Mouse (Mus musculus) heart, postnatal 0 days (tissue): ENCODE results near the gene Mycbp2. TPM values are rescaled to one million over a fixed set of nuclear protein-coding genes. Genes with fewer than 3 reads are reported as not detected.

Source experiments
- ATAC-seq: fragments of 200-750 bp; cut with Nextera tagmentation; 2 replicates; pipeline ENCODE4 v1.8.0; 2017; ENCODE audit warnings: low read depth, moderate number of reproducible peaks, moderate library complexity; ENCODE audit not compliant: insufficient read depth
- DNase-seq: peaks from one replicate; pipeline ENCODE4 v3.0.0-alpha.2; 2016; ENCODE audit warnings: low spot score
- H3K27ac ChIP-seq: fragments of 300-500 bp; sonication (generic); 2 replicates; pipeline ENCODE4 v1.5.1; 2014; ENCODE audit warnings: low read depth, mild to moderate bottlenecking
- H3K27me3 ChIP-seq: fragments of 300-500 bp; sonication (generic); 2 replicates; pipeline ENCODE4 v1.6.1; 2014; ENCODE audit warnings: low read length, mixed read lengths; ENCODE audit not compliant: control insufficient read depth, insufficient read depth
- H3K36me3 ChIP-seq: fragments of 300-500 bp; sonication (generic); replicated peaks from 2 replicates; pipeline ENCODE4 v1.6.1; 2014; ENCODE audit warnings: low read length, mixed read lengths; ENCODE audit not compliant: control insufficient read depth, insufficient read depth
- H3K4me1 ChIP-seq: fragments of 300-500 bp; sonication (generic); 2 replicates; pipeline ENCODE4 v1.6.1; 2014; ENCODE audit warnings: antibody characterized with exemption; ENCODE audit not compliant: control insufficient read depth, insufficient read depth
- H3K4me2 ChIP-seq: fragments of 300-500 bp; sonication (generic); 2 replicates; pipeline ENCODE4 v1.6.1; 2014; ENCODE audit warnings: low read depth, mild to moderate bottlenecking, low read length, moderate library complexity
- H3K4me3 ChIP-seq: fragments of 300-500 bp; sonication (generic); 2 replicates; pipeline ENCODE4 v1.5.1; 2014; ENCODE audit warnings: low read depth, low read length
- H3K9ac ChIP-seq: fragments of 300-500 bp; sonication (generic); replicated peaks from 2 replicates; pipeline ENCODE4 v1.6.1; 2014; ENCODE audit warnings: low read depth, low read length, mixed read lengths
- H3K9me3 ChIP-seq: fragments of 300-500 bp; sonication (generic); replicated peaks from 2 replicates; pipeline ENCODE4 v1.6.1; 2016; ENCODE audit warnings: low read length; ENCODE audit not compliant: control insufficient read depth
- CTCF ChIP-seq: IDR thresholded peaks from 2 replicates; pipeline ENCODE4 v1.5.1; 2016; ENCODE audit warnings: antibody characterized with exemption, control low read depth, low read depth
- EP300 ChIP-seq: IDR thresholded peaks from 2 replicates; pipeline ENCODE4 v1.6.1; 2016; ENCODE audit warnings: antibody characterized with exemption, low read depth
- WGBS: fragments of 180-500 bp; shearing (Covaris S2); extraction: QIAGEN DNeasy Blood & Tissue Kit; methylation state at CpG from one replicate; pipeline ENCODE4 v1.1.7; 2014; 5-methylcytosine and 5-hydroxymethylcytosine counted together
- polyA plus RNA-seq: library from polyadenylated mRNA; unstranded; fragments of >200 nt; fragmentation: Nextera tagmentation; extraction: Ambion mirVana; gene quantifications from 2 replicates; pipeline ENCODE4 v1.2.1, GENCODE M21; 2015
- total RNA-seq: library from RNA; depleted of rRNA; stranded (reverse); fragments of >200 nt; gene quantifications from 2 replicates; pipeline ENCODE4 v1.2.3, GENCODE M21; 2014; ENCODE audit warnings: low replicate concordance

Mycbp2 gene
- total and polyA plus RNA-seq, 2 experiments from 2014 or later: 8.7 to 20.2 TPM

GRCm38 (mm10) chr14:103221751-103222150 is 124.9 kb downstream of the Mycbp2 start:
- H3K27me3 ChIP-seq: no peaks in the 10 kb centered on the region
- 86% methylated on average over 3 of the region's 3 CpGs for WGBS
- no peak for ATAC-seq
- no peak overlapping the region for H3K9ac ChIP-seq
- peaks cover 45% of the 10 kb centered on the region for H3K36me3 ChIP-seq
- no peaks in the 10 kb centered on the region for H3K4me1 ChIP-seq
- TF ChIP-seq CTCF: no peak
- TF ChIP-seq EP300: no peak
- H3K9me3 ChIP-seq: no peaks in the 10 kb centered on the region
- H3K4me3 ChIP-seq: no peak overlapping the region
- no peak for DNase-seq
- H3K27ac ChIP-seq: no peak overlapping the region
- H3K4me2 ChIP-seq: no peak overlapping the region

- H3K27ac ChIP-seq: no peak overlapping the region
- H3K27me3 ChIP-seq: no peaks in the 10 kb centered on the region
- no peak overlapping the region for H3K4me2 ChIP-seq
- 80% methylated on average over 3 of the region's 3 CpGs for WGBS
- DNase-seq (no peak), ATAC-seq (no peak)
- H3K4me1 ChIP-seq: no peaks in the 10 kb centered on the region
- H3K4me3 ChIP-seq: no peak overlapping the region
- H3K36me3 ChIP-seq: peaks cover 42% of the 10 kb centered on the region
- H3K9me3 ChIP-seq: no peaks in the 10 kb centered on the region
- TF ChIP-seq EP300 (no peak), CTCF (no peak)
- H3K9ac ChIP-seq: no peak overlapping the region
These were observed 130.3 kb downstream of the Mycbp2 start for GRCm38 (mm10) chr14:103216331-103216730.

DNA sequence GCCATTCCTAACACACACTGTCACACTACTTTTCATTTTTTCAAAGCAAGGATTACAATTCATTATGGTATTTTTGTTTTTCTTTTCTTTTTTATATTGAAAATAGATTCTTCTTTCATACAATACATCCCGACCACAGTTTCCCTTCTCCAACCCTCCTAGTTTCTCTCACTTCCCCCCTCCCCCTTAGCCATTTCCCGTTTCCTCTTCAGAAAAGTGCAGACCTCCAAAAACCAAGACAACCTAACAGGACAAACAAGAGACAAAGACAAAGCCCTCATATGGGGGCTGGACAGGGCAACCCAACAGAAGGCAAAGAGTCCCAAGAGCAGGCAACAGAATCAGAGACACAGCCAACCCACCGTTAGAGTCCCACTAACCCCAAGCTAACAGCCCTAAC is 160.0 kb downstream of the Mycbp2 start:
- 68% methylated on average over 3 of the region's 3 CpGs for WGBS
- H3K4me2 ChIP-seq: no peak overlapping the region
- no peak overlapping the region for H3K27ac ChIP-seq
- TF ChIP-seq CTCF (no peak), EP300 (no peak)
- no peaks in the 10 kb centered on the region for H3K9me3 ChIP-seq
- no peak overlapping the region for H3K9ac ChIP-seq
- no peak for ATAC-seq
- no peak overlapping the region for H3K4me3 ChIP-seq
- peaks cover 46% of the 10 kb centered on the region for H3K36me3 ChIP-seq
- DNase-seq: no peak
- no peaks in the 10 kb centered on the region for H3K27me3 ChIP-seq
- H3K4me1 ChIP-seq: no peaks in the 10 kb centered on the region

DNA sequence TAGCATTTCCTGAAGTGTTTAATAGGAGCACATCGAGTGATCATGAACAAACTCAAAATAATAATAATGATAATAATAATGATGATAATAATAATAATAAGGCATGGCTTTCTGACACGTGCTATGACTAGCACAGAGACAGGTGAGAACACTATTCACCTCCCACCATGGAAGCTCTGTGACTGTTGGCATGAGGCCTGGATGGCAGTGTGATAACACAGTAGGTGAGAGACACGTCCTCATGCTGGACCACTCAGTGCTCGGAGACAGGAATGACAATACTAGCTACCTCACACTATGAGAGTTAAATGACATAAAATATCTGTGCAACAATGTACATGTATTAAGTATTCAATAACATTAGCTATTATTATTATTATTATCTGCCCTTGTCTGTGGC is 160.5 kb downstream of the Mycbp2 start:
- DNase-seq (no peak), ATAC-seq (no peak)
- WGBS: 81% methylated on average over 4 of the region's 4 CpGs
- no peak for TF ChIP-seq CTCF
- no peak for TF ChIP-seq EP300
- Histone ChIP-seq H3K36me3 (peaks cover 41% of the 10 kb centered on the region), H3K4me3 (no peak overlapping the region), H3K9ac (no peak overlapping the region), H3K4me1 (no peaks in the 10 kb centered on the region), H3K27ac (no peak overlapping the region), H3K27me3 (no peaks in the 10 kb centered on the region), H3K4me2 (no peak overlapping the region), H3K9me3 (no peaks in the 10 kb centered on the region)

DNA sequence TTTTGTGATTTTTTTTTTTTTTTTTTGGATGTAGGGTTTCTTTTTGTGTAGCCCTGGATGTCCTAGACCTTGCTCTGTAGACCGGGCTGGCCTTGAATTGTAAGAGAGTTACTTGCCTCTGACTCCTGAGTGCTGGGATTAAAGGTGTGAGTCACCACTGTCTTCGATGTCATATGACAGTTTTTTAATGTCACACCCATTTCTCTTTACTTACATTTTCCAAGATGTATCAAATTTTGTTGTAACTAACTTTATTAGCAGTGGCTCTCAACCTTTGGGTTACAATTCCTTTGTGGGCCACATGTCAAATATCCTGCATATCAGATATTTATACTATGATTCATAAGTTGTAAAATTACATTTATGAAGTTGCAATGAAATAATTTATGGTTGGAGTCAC is 166.5 kb downstream of the Mycbp2 start:
- DNase-seq: no peak
- H3K9ac ChIP-seq: no peak overlapping the region
- H3K4me1 ChIP-seq: no peaks in the 10 kb centered on the region
- no peaks in the 10 kb centered on the region for H3K9me3 ChIP-seq
- H3K4me2 ChIP-seq: no peak overlapping the region
- no peaks in the 10 kb centered on the region for H3K27me3 ChIP-seq
- H3K36me3 ChIP-seq: peaks cover 22% of the 10 kb centered on the region
- no peak for ATAC-seq
- whole genome bisulfite sequencing: 94% methylated on average over 2 of the region's 2 CpGs
- H3K27ac ChIP-seq: no peak overlapping the region
- TF ChIP-seq EP300: no peak
- no peak for TF ChIP-seq CTCF
- H3K4me3 ChIP-seq: no peak overlapping the region

DNA sequence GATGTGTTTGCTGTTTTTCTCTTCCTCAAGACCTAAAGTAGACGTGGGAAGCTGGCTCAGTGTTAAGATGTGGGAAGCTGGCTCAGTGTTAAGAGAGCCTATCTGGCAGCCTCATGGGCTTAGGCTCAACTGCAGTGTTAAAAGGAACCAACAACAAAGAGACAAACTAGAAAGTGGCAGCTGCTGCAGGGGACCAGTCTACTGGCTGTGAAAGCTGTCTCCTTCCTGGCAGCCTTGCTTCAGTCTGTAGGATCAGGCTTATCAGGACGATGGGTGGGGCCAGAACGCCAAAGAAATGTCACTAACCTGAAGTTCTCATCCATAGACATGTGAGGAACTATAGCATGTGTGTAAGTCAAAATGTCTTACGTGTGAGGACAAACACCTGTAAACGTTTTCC is 183.7 kb downstream of the Mycbp2 start:
- Histone ChIP-seq H3K9me3 (no peaks in the 10 kb centered on the region), H3K4me1 (no peaks in the 10 kb centered on the region), H3K27ac (no peak overlapping the region), H3K27me3 (no peaks in the 10 kb centered on the region), H3K4me2 (no peak overlapping the region), H3K9ac (no peak overlapping the region), H3K4me3 (no peak overlapping the region), H3K36me3 (peaks cover 14% of the 10 kb centered on the region)
- WGBS: 48% methylated on average over 5 of the region's 5 CpGs
- TF ChIP-seq CTCF (no peak), EP300 (no peak)
- DNase-seq (no peak), ATAC-seq (no peak)
